Mouse (Mus musculus): ENCODE measurements around the gene Arl5a. TPM values are rescaled to one million over a fixed set of nuclear protein-coding genes. Genes with fewer than 3 reads are reported as not detected.

The Arl5a gene
- total and polyA plus RNA-seq, 2 experiments from 2014 or later = 31.0 to 87.0 TPM

DNA sequence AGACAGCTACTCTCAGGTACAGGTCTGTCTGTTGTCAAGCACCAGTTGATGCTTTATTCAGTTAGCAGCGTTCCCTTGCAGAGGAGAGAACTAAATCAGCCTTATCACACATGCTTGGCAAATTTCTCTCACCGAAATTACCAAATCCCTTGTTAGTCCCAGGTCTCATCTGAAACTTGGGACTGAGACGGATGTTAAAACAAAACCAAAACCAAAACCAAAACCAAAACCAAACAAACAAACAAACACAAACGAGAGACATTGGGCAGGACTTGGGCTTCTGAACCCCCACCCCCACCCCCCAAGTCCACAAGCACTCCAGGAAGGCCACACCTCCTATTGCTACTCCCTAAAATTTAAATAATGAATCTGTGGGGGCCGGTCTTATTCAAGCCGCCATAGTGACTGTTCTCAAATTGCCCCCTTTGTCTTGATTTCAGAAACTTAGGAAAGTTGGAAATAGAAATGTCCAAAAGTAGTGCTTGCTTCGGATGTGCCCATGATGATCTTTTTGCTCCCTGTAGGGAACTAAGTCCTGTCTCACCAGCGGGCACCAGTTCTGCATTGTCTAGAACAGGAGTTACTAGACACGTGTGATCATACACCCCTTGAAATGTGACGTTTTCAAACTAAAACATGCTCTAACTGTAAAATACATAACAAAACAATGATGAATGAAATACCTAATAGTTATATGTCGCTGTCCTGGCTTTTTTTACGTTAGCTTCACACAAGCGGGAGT, 46.8 kb downstream of the Arl5a start:
- no peaks in the 10 kb centered on the region for H3K36me3 ChIP-seq (ENCODE audit: insufficient read depth)
- no peak overlapping the region for H3K4me2 ChIP-seq (ENCODE audit: low read depth)
- H3K27me3 ChIP-seq (ENCODE audit: insufficient read depth, low read length) = no peaks in the 10 kb centered on the region
- no peaks in the 10 kb centered on the region for H3K9me3 ChIP-seq (ENCODE audit: low read length)
- H3K9ac ChIP-seq = no peak overlapping the region
- H3K4me1 ChIP-seq (ENCODE audit: insufficient read depth) = no peaks in the 10 kb centered on the region
- 51% methylated on average over 13 of the region's 13 CpGs for WGBS
- ATAC-seq (0 out of 2 replicates have a peak, but pooled peaks have one; percentile 2), DNase-seq (no peak)
- no peak overlapping the region for H3K4me3 ChIP-seq (ENCODE audit: low read depth, low read length)
- H3K27ac ChIP-seq (ENCODE audit: low read depth, low read length) = no peak overlapping the region
- TF ChIP-seq CTCF (IDR thresholded peaks at IDR 0.05; ENCODE audit: low read depth) = no peak

DNA sequence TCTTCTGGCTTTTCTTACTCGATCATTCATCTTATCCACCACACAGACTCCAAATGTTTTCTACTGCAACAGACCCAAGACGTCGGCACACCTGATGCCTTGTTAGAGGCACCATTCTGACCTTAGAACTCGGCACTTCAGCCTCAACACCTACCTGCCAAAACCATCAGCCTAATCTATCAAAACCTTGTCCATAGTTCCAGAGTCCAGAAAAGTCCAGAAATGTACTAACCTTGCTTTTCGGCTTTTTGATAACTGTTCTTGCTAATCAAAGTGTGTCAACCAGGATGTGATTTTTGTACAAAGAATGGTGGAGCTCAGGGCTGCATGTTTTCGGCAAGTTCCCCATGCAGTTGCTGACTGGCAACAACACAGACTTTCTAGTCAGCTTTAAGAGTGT, 50.0 kb downstream of the Arl5a start:
- H3K4me2 ChIP-seq (ENCODE audit: low read depth) = no peak overlapping the region
- H3K27me3 ChIP-seq (ENCODE audit: insufficient read depth, low read length) = no peaks in the 10 kb centered on the region
- H3K4me1 ChIP-seq (ENCODE audit: insufficient read depth) = no peaks in the 10 kb centered on the region
- H3K27ac ChIP-seq (ENCODE audit: low read depth, low read length) = no peak overlapping the region
- no peaks in the 10 kb centered on the region for H3K36me3 ChIP-seq (ENCODE audit: insufficient read depth)
- 90% methylated on average over 6 of the region's 6 CpGs for WGBS
- H3K4me3 ChIP-seq (ENCODE audit: low read depth, low read length) = no peak overlapping the region
- no peak overlapping the region for H3K9ac ChIP-seq
- DNase-seq (no peak), ATAC-seq (no peak)
- no peak for TF ChIP-seq CTCF (IDR thresholded peaks at IDR 0.05; ENCODE audit: low read depth)
- no peaks in the 10 kb centered on the region for H3K9me3 ChIP-seq (ENCODE audit: low read length)

DNA sequence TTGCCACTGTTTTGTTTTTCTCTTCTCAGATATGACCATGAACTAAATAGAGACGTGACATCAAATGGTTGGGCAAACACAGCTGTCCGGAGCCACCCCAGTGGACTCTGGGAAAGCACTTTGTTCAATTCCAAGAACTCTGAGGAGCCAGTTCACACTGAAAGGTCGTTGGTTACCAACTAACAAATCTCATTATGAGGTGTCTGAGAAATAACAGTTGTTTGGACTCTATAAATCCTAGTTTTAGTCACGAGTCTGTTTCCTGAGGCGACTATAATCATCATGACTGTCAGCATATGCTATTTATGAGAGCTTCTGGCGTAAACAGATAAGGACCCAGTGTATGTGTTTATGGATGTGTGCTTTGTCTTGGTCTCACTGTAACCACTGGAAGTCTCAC, 52.2 kb downstream of the Arl5a start:
- H3K4me1 ChIP-seq (ENCODE audit: insufficient read depth) = no peaks in the 10 kb centered on the region
- H3K36me3 ChIP-seq (ENCODE audit: insufficient read depth) = no peaks in the 10 kb centered on the region
- no peak overlapping the region for H3K4me3 ChIP-seq (ENCODE audit: low read depth, low read length)
- 74% methylated on average over 6 of the region's 6 CpGs for WGBS
- no peak overlapping the region for H3K27ac ChIP-seq (ENCODE audit: low read depth, low read length)
- TF ChIP-seq CTCF (IDR thresholded peaks at IDR 0.05; ENCODE audit: low read depth) = no peak
- DNase-seq (no peak), ATAC-seq (no peak)
- no peak overlapping the region for H3K4me2 ChIP-seq (ENCODE audit: low read depth)
- H3K27me3 ChIP-seq (ENCODE audit: insufficient read depth, low read length) = no peaks in the 10 kb centered on the region
- H3K9ac ChIP-seq = no peak overlapping the region
- no peaks in the 10 kb centered on the region for H3K9me3 ChIP-seq (ENCODE audit: low read length)

DNA sequence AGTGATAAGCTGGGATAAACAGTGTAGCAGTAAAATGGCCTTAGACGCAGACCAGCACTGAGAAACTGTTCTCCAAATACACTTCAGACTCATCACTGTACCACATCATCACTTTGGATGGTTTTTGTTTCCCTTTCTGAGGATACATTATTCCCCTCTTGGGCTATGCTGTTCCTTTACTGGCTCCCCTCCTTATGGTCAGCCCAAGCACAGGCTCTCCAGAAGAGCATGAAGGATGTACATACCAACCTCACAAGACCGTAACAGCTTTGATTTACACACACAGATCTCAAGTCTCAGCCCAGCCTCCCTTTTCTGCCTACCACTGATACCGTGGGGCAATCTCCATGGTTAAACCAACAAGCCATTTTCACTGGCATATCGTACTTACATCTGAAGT, 52.6 kb downstream of the Arl5a start:
- Histone ChIP-seq H3K4me3 (ENCODE audit: low read depth, low read length) (no peak overlapping the region), H3K36me3 (ENCODE audit: insufficient read depth) (no peaks in the 10 kb centered on the region), H3K27ac (ENCODE audit: low read depth, low read length) (no peak overlapping the region), H3K4me2 (ENCODE audit: low read depth) (no peak overlapping the region), H3K9me3 (ENCODE audit: low read length) (no peaks in the 10 kb centered on the region), H3K9ac (no peak overlapping the region), H3K27me3 (ENCODE audit: insufficient read depth, low read length) (no peaks in the 10 kb centered on the region), H3K4me1 (ENCODE audit: insufficient read depth) (no peaks in the 10 kb centered on the region)
- ATAC-seq = no peak
- no peak for DNase-seq
- no peak for TF ChIP-seq CTCF (IDR thresholded peaks at IDR 0.05; ENCODE audit: low read depth)
- 90% methylated on average over 4 of the region's 4 CpGs for WGBS

DNA sequence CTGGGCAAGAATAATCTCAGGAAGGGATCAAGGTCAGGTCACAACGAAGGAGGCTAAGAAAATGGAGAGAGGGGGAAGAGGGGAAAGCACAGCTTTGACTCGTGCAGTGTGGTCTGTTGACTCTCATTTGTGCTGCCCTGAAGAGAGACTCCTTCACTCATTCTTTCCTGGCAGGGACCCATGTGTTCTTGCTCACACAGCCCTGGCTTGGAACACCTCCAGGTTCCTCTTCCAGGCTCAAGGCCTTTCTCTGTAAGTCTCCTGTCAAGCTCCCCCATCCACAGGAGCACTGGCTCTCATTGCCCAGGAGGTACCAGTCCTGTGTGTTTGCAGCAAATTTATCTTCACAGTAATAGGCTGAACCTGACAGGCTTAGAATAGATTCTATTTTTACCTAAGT, 53.6 kb downstream of the Arl5a start:
- 67% methylated on average over 2 of the region's 2 CpGs for WGBS
- Histone ChIP-seq H3K27ac (ENCODE audit: low read depth, low read length) (no peak overlapping the region), H3K9me3 (ENCODE audit: low read length) (no peaks in the 10 kb centered on the region), H3K4me1 (ENCODE audit: insufficient read depth) (no peaks in the 10 kb centered on the region), H3K27me3 (ENCODE audit: insufficient read depth, low read length) (no peaks in the 10 kb centered on the region), H3K9ac (no peak overlapping the region), H3K4me3 (ENCODE audit: low read depth, low read length) (no peak overlapping the region), H3K36me3 (ENCODE audit: insufficient read depth) (no peaks in the 10 kb centered on the region), H3K4me2 (ENCODE audit: low read depth) (no peak overlapping the region)
- no peak for TF ChIP-seq CTCF (IDR thresholded peaks at IDR 0.05; ENCODE audit: low read depth)
- no peak for DNase-seq
- ATAC-seq = no peak

DNA sequence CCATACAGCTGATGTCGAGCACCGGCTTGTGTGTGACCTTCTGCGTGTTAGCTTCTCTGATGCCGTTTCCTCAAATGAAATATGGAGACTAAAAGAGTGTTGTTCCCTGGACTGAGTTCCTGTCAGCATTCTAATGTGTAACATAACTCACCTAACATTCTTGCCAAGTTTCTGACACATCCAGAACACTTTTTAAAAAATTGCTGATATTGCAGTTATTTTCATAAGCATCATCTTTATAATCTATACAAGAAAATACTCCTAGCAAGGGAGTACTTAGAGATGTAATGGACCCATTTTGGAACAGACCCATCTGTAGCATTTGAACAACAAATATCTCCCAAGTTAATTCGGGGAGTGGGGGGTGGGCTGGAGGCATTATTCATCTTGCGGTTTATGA, 55.1 kb downstream of the Arl5a start:
- H3K27me3 ChIP-seq (ENCODE audit: insufficient read depth, low read length) = no peaks in the 10 kb centered on the region
- H3K4me1 ChIP-seq (ENCODE audit: insufficient read depth) = no peaks in the 10 kb centered on the region
- no peak overlapping the region for H3K9ac ChIP-seq
- H3K36me3 ChIP-seq (ENCODE audit: insufficient read depth) = no peaks in the 10 kb centered on the region
- H3K27ac ChIP-seq (ENCODE audit: low read depth, low read length) = no peak overlapping the region
- 91% methylated on average over 6 of the region's 6 CpGs for WGBS
- no peaks in the 10 kb centered on the region for H3K9me3 ChIP-seq (ENCODE audit: low read length)
- ATAC-seq (no peak), DNase-seq (no peak)
- TF ChIP-seq CTCF (IDR thresholded peaks at IDR 0.05; ENCODE audit: low read depth) = no peak
- no peak overlapping the region for H3K4me2 ChIP-seq (ENCODE audit: low read depth)
- no peak overlapping the region for H3K4me3 ChIP-seq (ENCODE audit: low read depth, low read length)

DNA sequence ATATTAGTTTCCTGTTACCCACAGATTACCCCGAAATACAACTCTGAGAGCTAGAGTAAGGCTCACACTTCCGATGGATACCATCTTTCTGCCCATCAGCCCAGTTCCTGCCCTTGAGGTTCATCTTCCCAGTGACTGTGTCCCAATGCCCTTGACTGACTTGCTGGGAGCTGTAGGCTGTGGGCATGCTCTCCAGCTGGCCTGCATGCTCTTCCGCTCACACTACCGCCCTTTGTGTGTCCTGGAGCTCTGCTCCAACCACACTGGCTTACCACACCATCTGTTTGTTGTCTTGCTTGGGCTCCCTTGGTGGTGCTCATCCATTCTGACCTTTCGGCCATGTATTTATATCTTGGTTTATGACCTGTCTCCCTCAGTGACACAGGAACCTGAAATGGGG, 57.0 kb downstream of the Arl5a start:
- 90% methylated on average over 5 of the region's 5 CpGs for WGBS

More for the DNA sequence above, 57.0 kb downstream of the Arl5a start:
- Histone ChIP-seq H3K9ac (no peak overlapping the region), H3K4me2 (ENCODE audit: low read depth) (no peak overlapping the region), H3K9me3 (ENCODE audit: low read length) (no peaks in the 10 kb centered on the region), H3K27me3 (ENCODE audit: insufficient read depth, low read length) (no peaks in the 10 kb centered on the region), H3K36me3 (ENCODE audit: insufficient read depth) (no peaks in the 10 kb centered on the region), H3K4me3 (ENCODE audit: low read depth, low read length) (no peak overlapping the region), H3K4me1 (ENCODE audit: insufficient read depth) (no peaks in the 10 kb centered on the region), H3K27ac (ENCODE audit: low read depth, low read length) (no peak overlapping the region)
- TF ChIP-seq CTCF (IDR thresholded peaks at IDR 0.05; ENCODE audit: low read depth) = no peak
- ATAC-seq (no peak), DNase-seq (no peak)
